In the genomic region with DNA sequence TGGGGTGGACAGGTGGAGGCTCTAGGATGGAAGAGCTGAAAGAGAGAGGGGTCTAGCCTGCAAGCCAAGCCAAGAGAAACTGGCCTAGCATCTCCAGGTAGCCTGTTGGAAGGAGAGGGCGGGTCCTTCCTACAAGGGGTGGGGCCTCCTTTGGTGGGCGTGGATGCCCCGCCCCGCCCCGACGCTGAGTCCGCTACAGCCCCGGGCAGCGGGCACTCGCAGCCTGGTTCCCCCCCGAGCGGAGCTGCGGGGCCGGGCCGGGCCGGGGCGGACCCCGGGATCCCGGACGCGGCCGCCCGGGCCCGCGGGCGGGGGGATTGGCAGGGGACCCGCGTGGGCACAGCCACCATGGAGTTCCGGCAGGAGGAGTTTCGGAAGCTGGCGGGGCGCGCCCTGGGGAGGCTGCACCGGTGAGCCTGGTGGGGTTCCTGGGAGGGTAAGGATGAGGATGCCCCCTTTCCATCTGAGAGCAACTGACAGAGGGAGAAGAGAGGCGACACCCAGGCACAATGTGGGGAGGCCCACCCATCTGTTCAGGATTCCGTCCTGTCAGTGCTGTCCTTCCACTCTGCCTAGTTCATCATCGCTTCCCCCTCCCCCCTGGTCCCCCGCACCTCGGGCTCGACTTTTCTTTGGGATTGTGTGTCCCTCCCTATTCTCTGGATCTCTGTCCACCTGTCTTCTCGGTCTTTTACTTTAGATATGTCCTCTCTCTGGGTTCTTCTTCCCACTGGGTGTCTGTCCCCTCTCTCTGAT, we compare ENCODE assay signal across 8 mouse cellular contexts. TPM values are rescaled to one million over a fixed set of nuclear protein-coding genes. Genes with fewer than 3 reads are reported as not detected.
DNase-seq lines count a peak whose midpoint lies in the region; ATAC-seq and TF ChIP-seq lines count a peak whose summit lies in the region.

Gene Slc17a7, plus strand, starts transcription at position 215 of the 756 bp plus-strand sequence.

- ATAC-seq in hindbrain, postnatal 0 days, result no peak
- no peak for ATAC-seq in midbrain, embryonic 12.5 days (ENCODE audit: low FRiP score, low read depth)

- no peak for TF ChIP-seq CTCF in E14TG2a.4 (conservative IDR thresholded peaks at IDR 0.05; ENCODE audit: low read length)
- no peak for TF ChIP-seq CTCF in hindbrain, postnatal 0 days (IDR thresholded peaks at IDR 0.05; ENCODE audit: low read depth)

- H3K4me3 ChIP-seq in E14TG2a.4 (replicated peaks; ENCODE audit: low read length), result peak within 1 kb of the TSS; percentile 86
- H3K4me3 ChIP-seq in erythroblast, embryonic 14.5 days (replicated peaks), result peak within 1 kb of the TSS; percentile 38
- peak within 1 kb of the TSS; percentile 40 for H3K4me3 ChIP-seq in hindbrain, postnatal 0 days (ENCODE audit: low read length)
- H3K4me3 ChIP-seq in limb, embryonic 10.5 days, result peak within 1 kb of the TSS; percentile 54
- H3K4me3 ChIP-seq in midbrain, embryonic 12.5 days, result peak within 1 kb of the TSS; percentile 41

- H3K4me1 ChIP-seq in E14TG2a.4 (replicated peaks; ENCODE audit: low read depth, low read length), result peaks cover 66% of the 10 kb centered on the region
- H3K4me1 ChIP-seq in erythroblast, embryonic 14.5 days (ENCODE audit: control insufficient read depth), result peaks cover 21% of the 10 kb centered on the region
- peaks cover 9% of the 10 kb centered on the region; the same call in 1 of the 2 replicates for H3K4me1 ChIP-seq in hindbrain, postnatal 0 days (ENCODE audit: insufficient read depth, low read length)
- H3K4me1 ChIP-seq in limb, embryonic 10.5 days, result peaks cover 27% of the 10 kb centered on the region
- peaks cover 30% of the 10 kb centered on the region for H3K4me1 ChIP-seq in midbrain, embryonic 12.5 days

- H3K27ac ChIP-seq in hindbrain, postnatal 0 days, result no peak within 1 kb of the TSS
- no peak within 1 kb of the TSS for H3K27ac ChIP-seq in limb, embryonic 10.5 days
- H3K27ac ChIP-seq in midbrain, embryonic 12.5 days (replicated peaks), result no peak within 1 kb of the TSS

- 3% methylated on average over 40 of the region's 41 CpGs for WGBS in hindbrain, postnatal 0 days
- WGBS in limb, embryonic 10.5 days, result 1% methylated on average over 41 of the region's 41 CpGs
- WGBS in midbrain, embryonic 12.5 days, result 1% methylated on average over 41 of the region's 41 CpGs

- DNase-seq in ZHBTc4 (ENCODE audit: low read depth, low spot score), result peak; percentile 74
- DNase-seq in hindbrain, postnatal 0 days (ENCODE audit: low spot score), result no peak
- peak; percentile 65 for DNase-seq in limb, embryonic 10.5 days (ENCODE audit: low spot score)
- peak; percentile 55 for DNase-seq in thymus, postnatal 4 days
- no peak for DNase-seq in natural killer cell, adult 2 months (ENCODE audit: low spot score in 2 of 2)

- H3K9me3 ChIP-seq in E14TG2a.4 (ENCODE audit: low read length), result no peaks in the 10 kb centered on the region
- peaks cover 19% of the 10 kb centered on the region for H3K9me3 ChIP-seq in erythroblast, embryonic 14.5 days (ENCODE audit: control insufficient read depth, low read length)
- H3K9me3 ChIP-seq in hindbrain, postnatal 0 days (ENCODE audit: low read length), result no peaks in the 10 kb centered on the region
- H3K9me3 ChIP-seq in limb, embryonic 10.5 days (replicated peaks), result 0 out of 2 replicates have a peak, but pooled peaks cover 3% of the 10 kb centered on the region
- H3K9me3 ChIP-seq in midbrain, embryonic 12.5 days, result no peaks in the 10 kb centered on the region

- peaks cover 21% of the 10 kb centered on the region for H3K36me3 ChIP-seq in E14TG2a.4 (ENCODE audit: insufficient read depth, low read length)
- peaks cover 15% of the 10 kb centered on the region for H3K36me3 ChIP-seq in erythroblast, embryonic 14.5 days (ENCODE audit: control insufficient read depth)
- H3K36me3 ChIP-seq in hindbrain, postnatal 0 days (ENCODE audit: insufficient read depth, low read length), result 0 out of 2 replicates have a peak, but pooled peaks cover 4% of the 10 kb centered on the region
- H3K36me3 ChIP-seq in limb, embryonic 10.5 days, result peaks cover 23% of the 10 kb centered on the region
- peaks cover 5% of the 10 kb centered on the region for H3K36me3 ChIP-seq in midbrain, embryonic 12.5 days

- H3K27me3 ChIP-seq in E14TG2a.4 (ENCODE audit: insufficient read depth, low read length), result peaks cover 58% of the 10 kb centered on the region
- H3K27me3 ChIP-seq in erythroblast, embryonic 14.5 days (ENCODE audit: control insufficient read depth), result peaks cover 71% of the 10 kb centered on the region
- peaks cover 31% of the 10 kb centered on the region for H3K27me3 ChIP-seq in hindbrain, postnatal 0 days (ENCODE audit: insufficient read depth, low read length)
- H3K27me3 ChIP-seq in limb, embryonic 10.5 days (ENCODE audit: low read depth, poor library complexity, severe bottlenecking), result peaks cover 68% of the 10 kb centered on the region
- peaks cover 66% of the 10 kb centered on the region for H3K27me3 ChIP-seq in midbrain, embryonic 12.5 days

- peak within 1 kb of the TSS; percentile 51 for H3K9ac ChIP-seq in hindbrain, postnatal 0 days (replicated peaks; ENCODE audit: low read length)
- peak within 1 kb of the TSS; percentile 51; the same call in 1 of the 2 replicates for H3K9ac ChIP-seq in midbrain, embryonic 12.5 days (replicated peaks)

- H3K4me2 ChIP-seq in hindbrain, postnatal 0 days (ENCODE audit: low read depth, low read length), result peak within 1 kb of the TSS; percentile 58
- H3K4me2 ChIP-seq in midbrain, embryonic 12.5 days (replicated peaks), result peak within 1 kb of the TSS; percentile 61

RNA-seq across cellular contexts. Expression of gene Slc17a7, which starts in this region (rescaled TPM):
- 0.02 TPM in 1 of 2 replicates, not detected in the other for polyA plus RNA-seq in erythroblast, embryonic 14.5 days (2012)
- total RNA-seq in hindbrain, postnatal 0 days (2014; rRNA removed), result 9.8 and 13.5 TPM in 2 replicates
- polyA plus RNA-seq in hindbrain, postnatal 0 days (2015; fragmentation: Nextera tagmentation; extraction: Ambion mirVana), result 4.2 and 4.6 TPM in 2 replicates
- polyA plus RNA-seq in limb, embryonic 10.5 days (2016; fragmentation: Nextera tagmentation; extraction: Ambion mirVana), result 0.06 TPM in 1 of 2 replicates, not detected in the other
- 0.61 and 1.0 TPM in 2 replicates for polyA plus RNA-seq in midbrain, embryonic 12.5 days (2016; fragmentation: Nextera tagmentation; extraction: Ambion mirVana)

Comparison
In these comparisons a context has a peak if more than half of its experiments do, and no peak if none do; other contexts are left out.
1. Peak in DNase-seq and H3K4me3 ChIP-seq in limb, embryonic 10.5 days; RNA of the gene not detected or under 1 TPM.
2. DNase-seq: peak in ZHBTc4 (single experiment) and thymus, postnatal 4 days (single experiment); none in hindbrain, postnatal 0 days (single experiment) and natural killer cell, adult 2 months (0 of 2).
3. Peak in every context shown above with its lines, with median percentiles within 50 percentile points of each other: H3K4me3 ChIP-seq.